Mouse (Mus musculus): Measurements from ENCODE around the gene AL607142.1.

- TF ChIP-seq CTCF (IDR thresholded peaks at IDR 0.05; ENCODE audit: extremely low read depth, insufficient read length, insufficient replicate concordance, low read depth, low read length) (no peak), POLR2A (IDR thresholded peaks at IDR 0.05; ENCODE audit: low read depth, low read length) (no peak)
Measured at GRCm38 (mm10) chr4:120127333-120127732, 62.5 kb downstream of the AL607142.1 start.
